Mouse (Mus musculus): Measurements from ENCODE around the gene Tub.

Tub gene

GRCm38 (mm10) chr7:108985934-108986708 is 36.0 kb downstream of the Tub start:
- DNase-seq, result no peak

GRCm38 (mm10) chr7:108991207-108991606 is 41.1 kb downstream of the Tub start:
- no peak for DNase-seq

GRCm38 (mm10) chr7:108993230-108993629 is 43.1 kb downstream of the Tub start:
- DNase-seq, result peak; percentile 20

GRCm38 (mm10) chr7:108993881-108994291 is 43.7 kb downstream of the Tub start:
- no peak for DNase-seq

GRCm38 (mm10) chr7:108996156-108996555 is 46.0 kb downstream of the Tub start:
- no peak for DNase-seq

- DNase-seq, result no peak
Measured at GRCm38 (mm10) chr7:109000315-109000954, 50.3 kb downstream of the Tub start.

GRCm38 (mm10) chr7:109001971-109002370 is 51.8 kb downstream of the Tub start:
- no peak for DNase-seq

GRCm38 (mm10) chr7:109003653-109004052 is 53.5 kb downstream of the Tub start:
- DNase-seq, result no peak

GRCm38 (mm10) chr7:109009260-109009659 is 59.1 kb downstream of the Tub start:
- no peak for DNase-seq

GRCm38 (mm10) chr7:109010720-109011595 is 60.8 kb downstream of the Tub start:
- DNase-seq, result no peak

GRCm38 (mm10) chr7:109011596-109012180 is 61.5 kb downstream of the Tub start:
- DNase-seq, result no peak

GRCm38 (mm10) chr7:109012575-109012974 is 62.4 kb downstream of the Tub start:
- no peak for DNase-seq

GRCm38 (mm10) chr7:109012998-109013625 is 63.0 kb downstream of the Tub start:
- DNase-seq, result no peak

GRCm38 (mm10) chr7:109014851-109015250 is 64.7 kb downstream of the Tub start:
- DNase-seq, result no peak

GRCm38 (mm10) chr7:109016378-109016923 is 66.3 kb downstream of the Tub start:
- no peak for DNase-seq

GRCm38 (mm10) chr7:109019243-109019642 is 69.1 kb downstream of the Tub start:
- DNase-seq, result no peak

- peak; percentile 48 for DNase-seq
Measured at GRCm38 (mm10) chr7:109021428-109021827, 71.3 kb downstream of the Tub start.

GRCm38 (mm10) chr7:109025743-109026142 is 75.6 kb downstream of the Tub start:
- DNase-seq, result peak; percentile 13

- no peak for DNase-seq
Measured at GRCm38 (mm10) chr7:109026976-109027375, 76.8 kb downstream of the Tub start.

- DNase-seq, result no peak
Measured at GRCm38 (mm10) chr7:109027721-109028120, 77.6 kb downstream of the Tub start.

GRCm38 (mm10) chr7:109028204-109028603 is 78.1 kb downstream of the Tub start:
- no peak for DNase-seq

GRCm38 (mm10) chr7:109029961-109030465 is 79.9 kb downstream of the Tub start:
- no peak for DNase-seq
